Mouse (Mus musculus) midbrain, embryonic 11.5 days (tissue): ENCODE results near the gene Lama5. TPM values are rescaled to one million over a fixed set of nuclear protein-coding genes. Genes with fewer than 3 reads are reported as not detected.

ENCODE experiments used
- ATAC-seq: fragments of 200-750 bp; cut with Nextera tagmentation; 2 replicates; pipeline ENCODE4 v1.8.0; 2017; ENCODE audit warnings: moderate TSS enrichment, moderate library complexity; ENCODE audit not compliant: low FRiP score
- DNase-seq: peaks from one replicate; pipeline ENCODE4 v3.0.0; 2015; ENCODE audit warnings: low spot score; ENCODE audit errors: missing footprints
- H3K27ac ChIP-seq: fragments of 300-500 bp; sonication (generic); 2 replicates; pipeline ENCODE4 v1.5.1; 2014; ENCODE audit warnings: low read depth, low read length
- H3K27me3 ChIP-seq: fragments of 300-500 bp; sonication (generic); 2 replicates; pipeline ENCODE4 v1.6.1; 2014; ENCODE audit warnings: mild to moderate bottlenecking, low read length, moderate library complexity, mixed read lengths; ENCODE audit not compliant: control insufficient read depth, insufficient read depth
- H3K36me3 ChIP-seq: fragments of 300-500 bp; sonication (generic); 2 replicates; pipeline ENCODE4 v1.6.1; 2014; ENCODE audit warnings: mild to moderate bottlenecking, low read length, moderate library complexity, mixed read lengths; ENCODE audit not compliant: control insufficient read depth, insufficient read depth
- H3K4me1 ChIP-seq: fragments of 300-500 bp; sonication (generic); 2 replicates; pipeline ENCODE4 v1.6.1; 2014; ENCODE audit warnings: low read length; ENCODE audit not compliant: control insufficient read depth, insufficient read depth
- H3K4me2 ChIP-seq: fragments of 300-500 bp; sonication (generic); 2 replicates; pipeline ENCODE4 v1.6.1; 2014; ENCODE audit warnings: mild to moderate bottlenecking, moderate library complexity
- H3K4me3 ChIP-seq: fragments of 300-500 bp; sonication (generic); 2 replicates; pipeline ENCODE4 v1.5.1; 2014; ENCODE audit warnings: low read depth, low read length
- H3K9ac ChIP-seq: fragments of 300-500 bp; sonication (generic); 2 replicates; pipeline ENCODE4 v1.6.1; 2014; ENCODE audit warnings: low read length
- H3K9me3 ChIP-seq: fragments of 300-500 bp; sonication (generic); 2 replicates; pipeline ENCODE4 v1.6.1; 2016; ENCODE audit warnings: low read length; ENCODE audit not compliant: control insufficient read depth
- WGBS: fragments of 180-500 bp; shearing (Covaris S2); extraction: QIAGEN DNeasy Blood & Tissue Kit; methylation state at CpG from one replicate; pipeline ENCODE4 v1.1.7; 2014; 5-methylcytosine and 5-hydroxymethylcytosine counted together
- polyA plus RNA-seq: library from polyadenylated mRNA; unstranded; fragments of >200 nt; fragmentation: Nextera tagmentation; extraction: Ambion mirVana; gene quantifications from 2 replicates; pipeline ENCODE4 v1.2.1, GENCODE M21; 2014

The Lama5 gene
- polyA plus RNA-seq, 1 experiment from 2014 or later = 3.9 TPM

GRCm38 (mm10) chr2:180256296-180257000, 30.8 kb upstream of the Lama5 start:
- peak overlapping the region; percentile 91 for H3K27ac ChIP-seq
- peak overlapping the region; percentile 82 for H3K4me2 ChIP-seq
- H3K9me3 ChIP-seq = no peaks in the 10 kb centered on the region
- ATAC-seq (peak; percentile 75), DNase-seq (peak; percentile 97)
- 24% methylated on average over 26 of the region's 26 CpGs for WGBS
- H3K36me3 ChIP-seq = no peaks in the 10 kb centered on the region
- no peaks in the 10 kb centered on the region for H3K27me3 ChIP-seq
- H3K4me1 ChIP-seq = peaks cover 13% of the 10 kb centered on the region
- H3K9ac ChIP-seq = peak overlapping the region; percentile 85
- peak overlapping the region; percentile 77 for H3K4me3 ChIP-seq

GRCm38 (mm10) chr2:180255701-180256100, 30.0 kb upstream of the Lama5 start:
- H3K27me3 ChIP-seq = no peaks in the 10 kb centered on the region
- no peak overlapping the region for H3K27ac ChIP-seq
- H3K4me2 ChIP-seq = peak overlapping the region; percentile 82
- H3K9me3 ChIP-seq = no peaks in the 10 kb centered on the region
- no peak overlapping the region for H3K4me3 ChIP-seq
- ATAC-seq (no peak), DNase-seq (peak; percentile 26)
- no peak overlapping the region for H3K9ac ChIP-seq
- no peaks in the 10 kb centered on the region for H3K36me3 ChIP-seq
- peaks cover 15% of the 10 kb centered on the region for H3K4me1 ChIP-seq
- 96% methylated on average over 9 of the region's 9 CpGs for WGBS

DNA sequence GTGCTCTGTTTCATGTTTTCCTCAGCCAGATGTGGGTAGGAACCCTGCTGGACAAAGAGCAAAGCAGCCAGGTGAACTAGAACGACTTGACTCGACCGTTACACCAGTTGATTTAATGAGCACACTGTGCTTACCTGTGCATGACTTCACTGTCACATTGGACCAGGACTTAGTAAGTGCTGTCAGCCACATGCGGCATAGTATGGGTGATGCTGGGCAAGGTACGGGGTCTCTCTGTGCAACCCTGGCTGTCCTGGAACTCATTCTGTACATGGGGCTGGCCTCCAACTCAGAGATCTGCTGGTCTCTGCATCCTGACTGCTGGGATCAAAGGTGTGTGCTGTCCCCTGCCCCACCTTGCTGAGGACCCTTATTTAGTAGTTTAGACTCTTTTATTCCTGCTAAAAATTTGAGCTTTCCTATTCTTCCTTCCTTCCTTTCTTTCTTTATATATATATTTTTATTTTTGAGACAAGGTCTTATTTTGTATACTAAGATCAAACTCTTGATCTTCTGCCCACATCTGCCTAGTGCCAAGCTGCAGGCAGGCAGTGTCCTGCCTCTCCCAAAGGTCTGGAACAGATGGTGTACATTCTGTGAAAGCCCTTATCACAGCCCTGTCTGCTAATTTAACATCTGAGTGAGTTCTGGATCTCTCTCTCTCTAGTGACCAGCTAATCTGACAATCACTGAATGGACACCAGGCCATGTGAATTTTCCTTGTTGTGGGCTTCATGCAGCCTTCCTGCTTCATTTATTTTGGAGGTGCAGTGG, 29.0 kb upstream of the Lama5 start:
- H3K4me3 ChIP-seq = no peak overlapping the region
- H3K27ac ChIP-seq = no peak overlapping the region
- no peaks in the 10 kb centered on the region for H3K9me3 ChIP-seq
- peak; percentile 45 for DNase-seq
- no peaks in the 10 kb centered on the region for H3K27me3 ChIP-seq
- H3K36me3 ChIP-seq = no peaks in the 10 kb centered on the region
- no peak overlapping the region for H3K9ac ChIP-seq
- H3K4me2 ChIP-seq = no peak overlapping the region
- ATAC-seq = no peak
- peaks cover 15% of the 10 kb centered on the region for H3K4me1 ChIP-seq
- WGBS = 95% methylated on average over 5 of the region's 5 CpGs

GRCm38 (mm10) chr2:180251838-180252237, 26.2 kb upstream of the Lama5 start:
- ATAC-seq (peak; percentile 36), DNase-seq (no peak)
- Histone ChIP-seq H3K36me3 (no peaks in the 10 kb centered on the region), H3K4me1 (peaks cover 8% of the 10 kb centered on the region), H3K9ac (no peak overlapping the region), H3K4me2 (no peak overlapping the region), H3K4me3 (no peak overlapping the region), H3K27ac (no peak overlapping the region), H3K27me3 (no peaks in the 10 kb centered on the region), H3K9me3 (no peaks in the 10 kb centered on the region)
- 38% methylated on average over 3 of the region's 3 CpGs for WGBS

GRCm38 (mm10) chr2:180250930-180251611, 25.4 kb upstream of the Lama5 start:
- no peak overlapping the region for H3K27ac ChIP-seq
- peak; percentile 85 for ATAC-seq
- H3K27me3 ChIP-seq = no peaks in the 10 kb centered on the region
- no peaks in the 10 kb centered on the region for H3K9me3 ChIP-seq
- whole genome bisulfite sequencing = 35% methylated on average over 11 of the region's 11 CpGs
- DNase-seq = peak; percentile 97
- no peak overlapping the region for H3K4me2 ChIP-seq
- peak overlapping the region; percentile 27; the same call in 1 of the 2 replicates for H3K9ac ChIP-seq
- H3K36me3 ChIP-seq = no peaks in the 10 kb centered on the region
- H3K4me1 ChIP-seq = peaks cover 6% of the 10 kb centered on the region
- H3K4me3 ChIP-seq = no peak overlapping the region

DNA sequence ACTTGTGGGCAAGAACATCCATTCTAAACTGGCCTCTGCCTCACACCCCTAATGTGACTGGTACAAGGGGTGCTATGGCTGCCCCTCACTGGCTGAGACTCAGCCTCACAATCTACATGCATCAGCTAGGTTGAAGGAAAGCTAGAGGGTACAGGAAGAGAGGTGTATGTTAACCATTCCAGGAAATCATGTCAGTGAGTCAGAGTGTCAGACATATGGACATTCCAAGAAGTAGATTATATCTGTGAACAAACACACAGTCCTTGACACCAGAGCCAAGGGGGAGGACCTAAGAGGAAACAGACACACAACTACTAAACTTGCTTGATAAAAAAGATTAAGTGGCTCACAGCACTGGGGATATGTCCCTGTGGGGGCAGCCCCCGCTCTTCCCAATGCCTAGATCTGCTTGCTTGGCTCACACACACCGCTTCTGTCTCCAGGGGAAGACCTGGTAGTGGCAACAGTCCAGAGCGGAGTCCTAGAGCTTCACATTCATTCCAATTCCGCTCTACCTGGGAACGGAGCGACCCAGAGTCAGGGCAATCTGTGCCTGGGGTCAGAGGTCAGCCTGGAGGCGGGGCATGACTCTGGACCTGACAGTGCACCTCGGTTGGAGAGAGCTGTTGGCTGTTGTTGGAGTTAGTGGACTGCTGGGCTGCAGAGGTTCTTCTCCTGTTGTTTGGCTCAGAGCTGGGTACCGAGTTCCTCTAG, 23.4 kb upstream of the Lama5 start:
- Histone ChIP-seq H3K4me2 (no peak overlapping the region), H3K4me3 (no peak overlapping the region), H3K27me3 (no peaks in the 10 kb centered on the region), H3K4me1 (0 out of 2 replicates have a peak, but pooled peaks cover 2% of the 10 kb centered on the region), H3K9ac (no peak overlapping the region), H3K27ac (no peak overlapping the region), H3K36me3 (no peaks in the 10 kb centered on the region), H3K9me3 (no peaks in the 10 kb centered on the region)
- ATAC-seq (no peak), DNase-seq (peak; percentile 8)
- WGBS = 59% methylated on average over 9 of the region's 9 CpGs

- 90% methylated on average over 5 of the region's 5 CpGs for WGBS
- H3K4me2 ChIP-seq = no peak overlapping the region
- no peaks in the 10 kb centered on the region for H3K27me3 ChIP-seq
- DNase-seq = peak; percentile 41
- H3K27ac ChIP-seq = no peak overlapping the region
- H3K9ac ChIP-seq = no peak overlapping the region
- no peak for ATAC-seq
- no peaks in the 10 kb centered on the region for H3K36me3 ChIP-seq
- no peak overlapping the region for H3K4me3 ChIP-seq
- H3K9me3 ChIP-seq = no peaks in the 10 kb centered on the region
- 0 out of 2 replicates have a peak, but pooled peaks cover 2% of the 10 kb centered on the region for H3K4me1 ChIP-seq
These were observed 22.3 kb upstream of the Lama5 start for GRCm38 (mm10) chr2:180247916-180248315.

- no peak for ATAC-seq
- Histone ChIP-seq H3K4me1 (no peaks in the 10 kb centered on the region), H3K9ac (no peak overlapping the region), H3K27me3 (no peaks in the 10 kb centered on the region), H3K4me3 (no peak overlapping the region), H3K36me3 (no peaks in the 10 kb centered on the region), H3K4me2 (no peak overlapping the region), H3K27ac (no peak overlapping the region), H3K9me3 (no peaks in the 10 kb centered on the region)
- DNase-seq = no peak
- WGBS = 94% methylated on average over 4 of the region's 4 CpGs
These were observed 17.4 kb upstream of the Lama5 start for GRCm38 (mm10) chr2:180243108-180243507.
